Mouse (Mus musculus) embryonic fibroblast, embryonic 13.5 days (primary cell): ENCODE measurements at regions not wholly inside any gene's neighbourhood (a gene's known extent, or its start where the extent isn't known, plus 50 kb on each side); places are given as distances from the start of the nearest gene placed in this dataset.

Source experiments
- CTCF ChIP-seq: IDR thresholded peaks from 2 replicates; pipeline ENCODE4 v1.5.1; 2011; ENCODE audit warnings: mild to moderate bottlenecking, control low read depth, low read length, moderate library complexity, borderline replicate concordance; ENCODE audit not compliant: insufficient read depth
- POLR2A ChIP-seq: IDR thresholded peaks from 2 replicates; pipeline ENCODE4 v1.6.1; 2011; ENCODE audit warnings: low read depth, mild to moderate bottlenecking, control low read depth, low read length, moderate library complexity

GRCm38 (mm10) chr8:10831277-10831676 is 177.0 kb downstream of the Irs2 start:
- TF ChIP-seq CTCF (no peak), POLR2A (no peak)
